Mouse (Mus musculus): ENCODE data around the gene Cdc42ep4.

DNA sequence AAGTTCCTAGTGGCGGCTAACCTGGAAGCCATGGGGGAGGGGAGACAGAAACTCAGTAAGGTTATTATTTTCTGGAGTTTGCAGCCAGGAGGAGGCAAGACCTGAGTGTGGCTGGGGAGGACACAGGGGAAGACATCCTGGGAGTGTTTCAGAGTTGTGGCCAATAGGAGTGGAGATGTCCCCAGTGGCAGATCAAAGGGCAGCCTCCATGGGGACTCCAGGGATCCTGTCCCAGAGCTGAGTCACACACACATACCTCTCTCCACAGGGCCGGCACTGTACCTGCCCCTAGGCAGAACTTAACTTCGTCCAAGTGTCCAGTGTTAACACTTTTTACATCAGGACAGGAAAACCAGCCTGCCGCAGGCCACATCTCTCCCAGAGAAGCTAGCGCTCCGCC lies 16.5 kb downstream of the Cdc42ep4 start:
- TF ChIP-seq CTCF (IDR thresholded peaks at IDR 0.05; ENCODE audit: low read depth, low read length) = no peak
- no peak for TF ChIP-seq GATA1 (IDR thresholded peaks at IDR 0.05; ENCODE audit: borderline replicate concordance, low read length)
- no peak for TF ChIP-seq POLR2AphosphoS5 (IDR thresholded peaks at IDR 0.05; ENCODE audit: insufficient replicate concordance, low read depth, low read length)
- no peak for TF ChIP-seq TAL1 (conservative IDR thresholded peaks at IDR 0.05; ENCODE audit: low read depth, low read length)
